Mouse (Mus musculus) urinary bladder, postnatal 36 days (tissue): Measurements from ENCODE around the gene Gm45713.
"Not testable (repeated sequence)": the region's sequence is repeated elsewhere in the genome, so short reads cannot be mapped to it uniquely, and the experiment has no call there.

Experiments
- DNase-seq, 2 experiments: peaks; one replicate each; pipeline ENCODE4 v3.0.0; 2022; ENCODE audit warnings: low spot score in 2 of 2, mixed read lengths in 1 of 2

Gene Gm45713

GRCm38 (mm10) chr7:45162996-45163615 is 27.1 kb upstream of the Gm45713 start:
- no peak for DNase-seq

GRCm38 (mm10) chr7:45162551-45162950 is 26.5 kb upstream of the Gm45713 start:
- DNase-seq = no peak

GRCm38 (mm10) chr7:45161612-45162473 is 25.8 kb upstream of the Gm45713 start:
- DNase-seq = peak; percentile 85 to 88

GRCm38 (mm10) chr7:45160866-45161265 is 24.8 kb upstream of the Gm45713 start:
- DNase-seq = no peak

GRCm38 (mm10) chr7:45160316-45160800 is 24.3 kb upstream of the Gm45713 start:
- no peak for DNase-seq

GRCm38 (mm10) chr7:45158991-45159390 is 23.0 kb upstream of the Gm45713 start:
- DNase-seq = no peak

GRCm38 (mm10) chr7:45157459-45157858 is 21.4 kb upstream of the Gm45713 start:
- no peak for DNase-seq

- no peak for DNase-seq
These were observed 20.2 kb upstream of the Gm45713 start for GRCm38 (mm10) chr7:45156206-45156605.

- no peak for DNase-seq
These were observed 19.6 kb upstream of the Gm45713 start for GRCm38 (mm10) chr7:45155590-45155989.

GRCm38 (mm10) chr7:45154993-45155514 is 19.0 kb upstream of the Gm45713 start:
- DNase-seq = peak in 1 of 2 experiments; percentile 32

- DNase-seq = peak; percentile 96 to 97
These were observed 18.3 kb upstream of the Gm45713 start, which contains the start of the genes Pih1d1 and Aldh16a1 for GRCm38 (mm10) chr7:45154096-45154992. Gene Pih1d1, plus strand, starts transcription at chr7:45154303. Gene Aldh16a1, minus strand, starts transcription at chr7:45154584.

- DNase-seq = no peak
These were observed 17.6 kb upstream of the Gm45713 start for GRCm38 (mm10) chr7:45153586-45153985.

GRCm38 (mm10) chr7:45153052-45153451 is 17.0 kb upstream of the Gm45713 start:
- not testable (repeated sequence) for DNase-seq

GRCm38 (mm10) chr7:45151303-45151702 is 15.3 kb upstream of the Gm45713 start:
- DNase-seq = peak; percentile 25 to 46

GRCm38 (mm10) chr7:45150321-45150720 is 14.3 kb upstream of the Gm45713 start:
- no peak for DNase-seq

GRCm38 (mm10) chr7:45149545-45149944 is 13.5 kb upstream of the Gm45713 start:
- no peak for DNase-seq

GRCm38 (mm10) chr7:45148534-45149098 is 12.6 kb upstream of the Gm45713 start:
- DNase-seq = no peak

GRCm38 (mm10) chr7:45147899-45148298 is 11.9 kb upstream of the Gm45713 start:
- DNase-seq = no peak

- DNase-seq = no peak
These were observed 11.2 kb upstream of the Gm45713 start for GRCm38 (mm10) chr7:45147267-45147666.

GRCm38 (mm10) chr7:45145460-45145859 is 9.4 kb upstream of the Gm45713 start:
- DNase-seq = no peak
